Mouse (Mus musculus): ENCODE results near the gene Rassf1.

Gene Rassf1

DNA sequence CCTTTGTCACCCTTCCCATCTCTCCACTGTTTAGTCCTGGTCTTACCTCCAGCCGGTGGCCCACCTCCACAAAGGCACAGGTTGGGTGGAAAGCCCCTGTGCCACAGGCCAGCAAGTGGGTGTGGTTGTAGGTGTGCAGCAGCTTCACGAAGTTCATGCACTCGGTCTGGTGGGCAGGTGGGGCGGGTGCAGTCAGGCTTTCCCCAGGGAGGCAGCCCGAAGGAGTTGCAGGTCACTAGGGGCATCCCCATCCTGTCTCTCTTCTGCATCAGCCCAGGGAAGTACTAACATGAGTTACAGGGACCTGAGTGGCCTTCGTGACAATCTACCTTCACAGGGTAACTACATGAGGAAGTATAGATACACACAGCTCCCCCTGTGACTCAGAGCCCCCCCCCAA, 51.9 kb downstream of the Rassf1 start:
- in situ Hi-C loops (cut with MseI, MboI): no loop called here

DNA sequence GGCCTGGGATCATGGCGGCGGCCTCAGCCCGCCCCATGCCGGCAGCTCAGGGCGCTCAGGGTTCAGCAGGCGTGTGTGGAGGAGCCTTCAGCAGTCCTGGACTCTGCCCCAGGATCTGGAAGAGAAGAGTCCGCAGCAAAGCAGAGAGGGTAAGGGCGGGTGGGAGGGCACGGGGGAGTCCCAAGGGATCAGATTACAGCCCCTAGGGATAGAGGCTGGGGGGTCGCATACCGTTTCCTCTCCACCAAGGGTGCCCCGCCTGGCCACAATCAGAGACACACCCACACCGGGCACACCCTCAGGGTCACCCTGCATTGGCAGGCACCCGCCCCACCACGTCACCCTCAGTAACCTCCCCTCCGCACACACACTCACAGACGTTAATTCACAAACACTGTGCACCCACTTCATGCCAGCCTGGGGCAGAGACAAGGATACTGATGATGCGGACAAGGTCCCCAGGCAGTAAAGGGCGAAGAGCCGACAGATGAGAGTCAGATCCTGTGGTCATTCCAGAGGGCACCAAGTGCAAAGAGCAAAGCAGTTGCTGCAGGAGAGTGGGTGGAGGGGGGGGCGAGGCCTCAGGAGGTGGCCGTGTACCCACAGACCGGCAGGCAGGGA, 53.8 kb downstream of the Rassf1 start:
- in situ Hi-C loops (cut with MseI, MboI): no loop called here

DNA sequence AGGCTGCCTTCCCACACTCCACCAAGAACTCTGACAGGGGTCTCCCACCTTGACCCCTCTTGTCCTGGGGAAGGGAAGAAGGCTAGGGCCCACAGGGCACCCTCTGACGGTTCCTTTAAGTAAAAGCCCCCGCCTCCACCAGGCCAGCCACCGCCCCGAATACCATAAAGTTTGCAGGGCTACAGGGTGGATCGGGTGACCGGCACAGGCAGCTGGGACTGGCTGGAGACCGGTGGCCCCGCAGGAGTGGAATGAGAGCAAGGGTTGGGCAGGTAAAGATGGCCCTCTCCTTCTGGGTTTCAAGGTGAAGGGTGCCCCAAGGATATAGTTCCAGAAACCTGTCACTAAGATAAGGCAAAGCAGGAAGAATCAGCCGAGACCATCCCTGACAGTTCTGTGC, 55.2 kb downstream of the Rassf1 start:
- in situ Hi-C loops (cut with MseI, MboI): no loop called here

DNA sequence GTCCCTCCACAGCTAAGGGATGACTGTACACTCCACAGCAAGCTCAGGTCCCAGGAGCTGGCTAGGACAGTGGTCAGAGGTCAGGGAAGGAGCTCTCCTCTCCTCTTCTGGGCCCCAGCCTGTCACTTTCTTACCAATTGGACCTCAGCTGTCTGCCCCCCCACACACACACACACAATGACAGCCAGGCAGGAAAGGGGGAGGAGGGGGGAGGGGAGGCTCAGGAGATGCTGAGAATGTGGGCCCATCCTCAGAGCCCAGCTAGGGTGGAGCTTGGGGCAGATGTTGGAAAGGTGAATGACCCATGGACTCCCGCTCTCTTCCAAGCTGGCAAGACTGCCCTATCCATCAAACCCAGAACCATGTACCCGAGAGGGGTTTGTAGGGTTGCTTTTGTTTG, 55.7 kb downstream of the Rassf1 start:
- in situ Hi-C loops (cut with MseI, MboI): no loop called here

DNA sequence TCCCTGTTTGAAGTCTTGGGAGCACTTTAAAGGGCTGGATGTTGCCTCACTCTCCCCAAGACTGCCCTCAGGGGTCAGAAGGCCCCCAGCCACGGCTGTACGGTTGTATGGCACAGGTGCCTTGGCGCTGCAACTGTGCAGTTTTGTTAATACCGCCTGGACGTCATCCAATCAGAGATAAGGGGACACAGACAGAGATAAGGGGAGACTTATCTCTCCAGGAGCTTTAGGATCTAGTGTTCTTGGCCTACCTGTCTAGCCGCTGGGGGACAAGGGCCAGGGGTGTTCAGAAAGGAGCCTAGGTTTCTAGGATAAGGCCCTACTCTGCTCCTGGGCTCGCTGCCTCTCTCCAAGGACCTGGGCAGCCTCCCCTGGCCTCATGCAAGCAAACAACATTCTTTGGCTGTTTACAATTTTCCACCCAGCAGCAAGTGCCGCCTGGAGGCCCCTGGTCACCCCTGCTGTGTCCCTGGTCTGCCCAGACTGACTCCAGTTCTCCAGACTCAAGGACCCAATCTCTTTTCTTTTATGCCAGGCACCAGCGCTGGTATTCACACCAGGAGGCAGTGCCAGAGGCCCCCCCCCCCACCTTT, 56.4 kb downstream of the Rassf1 start:
- in situ Hi-C loops (cut with MseI, MboI): no loop called here

DNA sequence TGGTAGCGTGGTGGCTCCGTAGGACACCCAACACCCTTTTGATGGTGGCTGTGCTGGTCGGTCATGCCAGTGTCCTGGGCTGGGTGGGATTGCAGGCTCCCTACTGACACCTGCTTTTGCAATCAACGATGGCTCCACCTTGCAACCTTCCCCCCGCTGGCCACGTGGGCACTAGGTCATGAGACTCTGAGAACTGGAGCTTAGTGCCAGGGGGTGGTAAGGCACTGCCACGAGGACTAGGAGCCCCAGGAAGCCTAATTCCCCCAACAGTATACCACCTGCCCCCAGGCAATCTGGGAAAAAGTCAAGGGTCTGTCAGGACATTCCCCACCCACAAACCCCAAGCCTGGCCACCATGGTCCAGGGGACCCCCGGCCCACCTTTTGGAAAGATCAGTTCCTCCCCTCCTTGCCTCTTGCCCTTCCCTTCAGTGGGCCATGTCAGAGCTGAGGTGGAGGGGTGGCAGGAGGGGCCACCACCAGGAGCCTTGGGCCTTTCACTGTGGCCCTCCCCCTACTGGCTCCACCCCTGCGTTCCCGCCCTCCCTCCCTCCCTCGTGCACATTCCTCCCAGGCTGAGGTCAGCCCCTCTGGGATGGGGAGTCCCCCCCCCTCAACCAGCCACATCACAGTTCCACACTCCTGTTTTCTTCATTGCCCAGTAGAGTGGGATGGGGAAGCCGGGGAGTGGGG, 57.5 kb downstream of the Rassf1 start, which contains the start of gene Sema3b:
Sema3b (minus strand) TSS at position 489 of the 692 bp plus-strand sequence.
- in situ Hi-C loops (cut with MseI, MboI): no loop called here

DNA sequence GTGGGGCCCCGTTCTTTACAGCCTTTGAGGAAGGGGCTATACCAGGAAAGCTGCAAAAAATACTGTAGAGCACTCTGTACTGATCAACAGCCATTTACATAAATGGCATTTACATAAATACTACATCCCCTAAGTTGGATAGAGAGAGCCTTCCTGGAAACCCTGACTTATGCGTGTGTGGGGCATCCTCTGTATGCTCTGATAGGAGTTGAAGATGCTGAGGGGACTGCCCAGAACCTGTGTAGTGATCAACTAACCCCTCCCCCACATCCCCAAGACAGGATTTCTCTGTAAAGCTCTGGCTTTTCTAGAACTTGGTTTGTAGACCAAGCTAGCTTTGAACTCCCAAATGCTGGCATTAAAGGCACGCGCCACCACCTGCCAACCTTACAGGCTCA, 58.1 kb downstream of the Rassf1 start:
- in situ Hi-C loops (cut with MseI, MboI): no loop called here

DNA sequence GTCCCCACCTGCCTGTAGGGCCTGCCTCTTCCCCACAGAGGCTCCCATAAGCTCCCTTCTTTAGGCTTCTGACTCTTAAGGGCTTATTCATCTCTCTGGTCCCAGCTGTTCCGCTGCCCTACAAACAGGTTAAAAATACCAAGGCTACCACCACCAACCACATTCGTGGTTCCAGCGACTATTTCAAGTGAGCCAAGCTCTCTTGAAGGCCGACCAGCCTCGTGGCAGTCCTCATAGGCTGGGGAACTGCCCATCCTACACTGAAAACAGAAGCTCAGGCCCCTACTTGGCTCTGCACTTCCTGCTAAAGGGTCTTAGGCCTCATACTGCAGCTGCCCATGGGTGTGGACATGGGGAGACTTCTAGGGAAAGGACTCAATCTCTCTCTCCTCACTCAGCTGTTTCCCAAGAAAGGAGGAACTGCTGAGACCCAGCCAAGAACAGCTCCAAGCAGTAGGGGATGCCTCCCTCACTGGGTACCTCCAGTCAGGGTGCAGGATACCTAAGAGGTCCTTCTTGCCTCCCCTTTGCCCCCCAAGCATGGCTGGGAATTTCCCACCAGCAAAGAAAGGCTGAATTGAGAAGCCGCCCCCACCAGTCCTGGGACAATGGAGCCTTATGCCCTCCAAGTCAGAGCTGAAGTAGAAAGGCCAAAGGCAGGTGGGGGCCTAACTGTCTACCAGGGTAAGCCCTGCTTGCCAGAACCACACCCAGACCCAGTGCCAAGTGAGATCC, 60.3 kb downstream of the Rassf1 start:
- in situ Hi-C loops (cut with MseI, MboI): no loop called here

All from mouse trophoblast stem cell (cell line).